Mouse (Mus musculus) ES-Bruce4 (cell line): ENCODE data around the gene Cfap44. TPM values are rescaled to one million over a fixed set of nuclear protein-coding genes. Genes with fewer than 3 reads are reported as not detected.
"Not testable (repeated sequence)": the region's sequence is repeated elsewhere in the genome, so short reads cannot be mapped to it uniquely, and the experiment has no call there.

ENCODE experiments used
- H3K27ac ChIP-seq: 2 replicates; pipeline ENCODE4 v1.5.1; 2012; ENCODE audit warnings: low read length, inconsistent platforms; ENCODE audit not compliant: insufficient read depth
- H3K27me3 ChIP-seq: 2 replicates; pipeline ENCODE4 v1.6.1; 2012; ENCODE audit warnings: mild to moderate bottlenecking, low read length, inconsistent platforms; ENCODE audit not compliant: control insufficient read depth, poor library complexity, insufficient read depth, severe bottlenecking
- H3K36me3 ChIP-seq: 2 replicates; pipeline ENCODE4 v1.6.1; 2012; ENCODE audit warnings: inconsistent platforms, mild to moderate bottlenecking, low read length, moderate library complexity; ENCODE audit not compliant: control insufficient read depth, poor library complexity, insufficient read depth, severe bottlenecking
- H3K4me1 ChIP-seq: one replicate; pipeline ENCODE4 v1.8.1; 2011; ENCODE audit warnings: low read length; ENCODE audit not compliant: control insufficient read depth, insufficient read depth
- H3K4me3 ChIP-seq: 2 replicates; pipeline ENCODE4 v1.5.1; 2011; ENCODE audit warnings: low read depth, mild to moderate bottlenecking, low read length
- H3K9ac ChIP-seq: 2 replicates; pipeline ENCODE4 v1.6.1; 2012; ENCODE audit warnings: low read depth, mild to moderate bottlenecking, inconsistent platforms; ENCODE audit not compliant: poor library complexity, severe bottlenecking
- H3K9me3 ChIP-seq: replicated peaks from 2 replicates; pipeline ENCODE4 v1.6.1; 2012; ENCODE audit warnings: mild to moderate bottlenecking, low read length, inconsistent platforms; ENCODE audit not compliant: control insufficient read depth, poor library complexity, insufficient read depth, severe bottlenecking
- CTCF ChIP-seq: IDR thresholded peaks from one replicate; pipeline ENCODE4 v1.8.1; 2011; ENCODE audit warnings: low read depth, low read length
- EP300 ChIP-seq: IDR thresholded peaks from 2 replicates; pipeline ENCODE4 v1.6.1; 2011; ENCODE audit warnings: low read depth, low read length; ENCODE audit not compliant: insufficient read depth
- POLR2A ChIP-seq: IDR thresholded peaks from one replicate; pipeline ENCODE4 v1.8.1; 2011; ENCODE audit warnings: low read length; ENCODE audit not compliant: insufficient read depth
- polyA plus RNA-seq: library from polyadenylated mRNA; stranded (reverse); fragments of >200 nt; gene quantifications from 2 replicates; pipeline ENCODE4 v1.2.4, GENCODE M21; 2011; ENCODE audit warnings: low read depth; ENCODE audit not compliant: missing spikeins, insufficient read depth, insufficient read length

The Cfap44 gene
- polyA plus RNA-seq, 1 experiment, result 2.7 TPM

GRCm38 (mm10) chr16:44435481-44435880 is 40.9 kb downstream of the Cfap44 start:
- no peak overlapping the region for H3K4me3 ChIP-seq
- no peaks in the 10 kb centered on the region for H3K9me3 ChIP-seq
- H3K9ac ChIP-seq, result no peak overlapping the region
- peak; percentile 16 for TF ChIP-seq CTCF
- no peak for TF ChIP-seq EP300
- H3K36me3 ChIP-seq, result no peaks in the 10 kb centered on the region
- no peaks in the 10 kb centered on the region for H3K4me1 ChIP-seq
- no peak overlapping the region for H3K27ac ChIP-seq
- no peaks in the 10 kb centered on the region for H3K27me3 ChIP-seq

GRCm38 (mm10) chr16:44441913-44442312 is 47.3 kb downstream of the Cfap44 start:
- H3K36me3 ChIP-seq, H3K9me3 ChIP-seq, H3K27me3 ChIP-seq, H3K9ac ChIP-seq, H3K27ac ChIP-seq, H3K4me3 ChIP-seq, H3K4me1 ChIP-seq: not testable (repeated sequence)

GRCm38 (mm10) chr16:44457858-44458257 is 63.3 kb downstream of the Cfap44 start:
- Histone ChIP-seq H3K27ac (no peak overlapping the region), H3K4me1 (no peaks in the 10 kb centered on the region), H3K36me3 (no peaks in the 10 kb centered on the region), H3K9ac (no peak overlapping the region), H3K27me3 (no peaks in the 10 kb centered on the region), H3K4me3 (no peak overlapping the region), H3K9me3 (no peaks in the 10 kb centered on the region)
- TF ChIP-seq EP300 (no peak), POLR2A (no peak)

- no peak overlapping the region for H3K27ac ChIP-seq
- no peak overlapping the region for H3K9ac ChIP-seq
- no peak overlapping the region for H3K4me3 ChIP-seq
- H3K36me3 ChIP-seq, result no peaks in the 10 kb centered on the region
- TF ChIP-seq EP300 (no peak), POLR2A (no peak), CTCF (no peak)
- H3K27me3 ChIP-seq, result no peaks in the 10 kb centered on the region
- no peaks in the 10 kb centered on the region for H3K9me3 ChIP-seq
- no peaks in the 10 kb centered on the region for H3K4me1 ChIP-seq
Observed at GRCm38 (mm10) chr16:44458826-44459225, 64.2 kb downstream of the Cfap44 start.

DNA sequence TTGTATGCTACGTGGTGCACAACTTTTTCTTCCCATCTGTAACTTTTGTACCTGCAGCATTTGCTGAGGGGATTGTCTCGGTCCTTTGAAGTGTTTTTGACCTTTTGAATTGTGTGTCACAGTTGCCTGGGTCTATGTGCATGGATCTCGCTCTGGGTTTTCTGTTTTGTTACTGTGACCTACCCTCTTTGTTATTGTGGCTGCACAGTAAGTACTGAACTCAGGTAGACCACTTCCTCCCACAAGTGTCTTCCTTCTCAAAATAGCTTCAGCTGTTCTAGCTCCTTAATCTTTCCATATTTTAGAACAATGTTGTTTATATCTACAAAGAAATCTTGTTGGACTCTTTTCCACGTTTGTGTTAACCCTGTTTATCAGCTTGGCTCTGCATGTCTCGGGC is 66.3 kb downstream of the Cfap44 start:
- no peaks in the 10 kb centered on the region for H3K36me3 ChIP-seq
- H3K27ac ChIP-seq, result no peak overlapping the region
- H3K9ac ChIP-seq, result no peak overlapping the region
- no peak for TF ChIP-seq POLR2A
- no peak for TF ChIP-seq EP300
- no peak for TF ChIP-seq CTCF
- no peak overlapping the region for H3K4me3 ChIP-seq
- H3K9me3 ChIP-seq, result no peaks in the 10 kb centered on the region
- no peaks in the 10 kb centered on the region for H3K27me3 ChIP-seq
- H3K4me1 ChIP-seq, result no peaks in the 10 kb centered on the region

- H3K36me3 ChIP-seq, result no peaks in the 10 kb centered on the region
- no peaks in the 10 kb centered on the region for H3K9me3 ChIP-seq
- no peaks in the 10 kb centered on the region for H3K27me3 ChIP-seq
- no peaks in the 10 kb centered on the region for H3K4me1 ChIP-seq
- TF ChIP-seq POLR2A, result no peak
- TF ChIP-seq CTCF, result no peak
- TF ChIP-seq EP300, result no peak
- H3K27ac ChIP-seq, result no peak overlapping the region
- H3K9ac ChIP-seq, result no peak overlapping the region
- no peak overlapping the region for H3K4me3 ChIP-seq
Observed at GRCm38 (mm10) chr16:44475281-44475680, 80.7 kb downstream of the Cfap44 start.
